Mouse (Mus musculus): ENCODE measurements around the gene Dbr1.

- TF ChIP-seq MAX (IDR thresholded peaks at IDR 0.05; ENCODE audit: low read depth) (no peak), TCF12 (IDR thresholded peaks at IDR 0.05; ENCODE audit: insufficient read depth, poor library complexity, severe bottlenecking) (no peak), USF1 (IDR thresholded peaks at IDR 0.05; ENCODE audit: low read depth) (no peak), POLR2A (IDR thresholded peaks at IDR 0.05; ENCODE audit: insufficient read length, low read depth) (no peak), E2F4 (IDR thresholded peaks at IDR 0.05; ENCODE audit: insufficient read depth) (no peak), MYOD1 (IDR thresholded peaks at IDR 0.05; ENCODE audit: control insufficient read depth in 1 of 3, insufficient read length in 2 of 3, low read depth in 2 of 3) (no peak), POLR2AphosphoS2 (IDR thresholded peaks at IDR 0.05; ENCODE audit: insufficient read length, low read depth) (no peak), SRF (IDR thresholded peaks at IDR 0.05; ENCODE audit: control insufficient read depth, insufficient read length, low read depth) (no peak), CEBPB (IDR thresholded peaks at IDR 0.05; ENCODE audit: insufficient read depth, poor library complexity, severe bottlenecking) (no peak), MYOG (IDR thresholded peaks at IDR 0.05; ENCODE audit: control insufficient read depth in 1 of 3, insufficient read depth in 1 of 3, insufficient read length in 2 of 3, low read depth in 2 of 3) (no peak), TCF3 (IDR thresholded peaks at IDR 0.05; ENCODE audit: insufficient read length, low read depth) (no peak)
Observed at GRCm38 (mm10) chr9:99631781-99632180, 56.2 kb downstream of the Dbr1 start.

Measured in myocyte (in vitro differentiated cells).